Mouse (Mus musculus) kidney, adult 18-20 months (tissue): Measurements from ENCODE around the gene Spred2.
"Not testable (repeated sequence)": the region's sequence is repeated elsewhere in the genome, so short reads cannot be mapped to it uniquely, and the experiment has no call there.

ENCODE experiments used
- DNase-seq: peaks from one replicate; pipeline ENCODE4 v3.0.0; 2021

Gene Spred2

DNA sequence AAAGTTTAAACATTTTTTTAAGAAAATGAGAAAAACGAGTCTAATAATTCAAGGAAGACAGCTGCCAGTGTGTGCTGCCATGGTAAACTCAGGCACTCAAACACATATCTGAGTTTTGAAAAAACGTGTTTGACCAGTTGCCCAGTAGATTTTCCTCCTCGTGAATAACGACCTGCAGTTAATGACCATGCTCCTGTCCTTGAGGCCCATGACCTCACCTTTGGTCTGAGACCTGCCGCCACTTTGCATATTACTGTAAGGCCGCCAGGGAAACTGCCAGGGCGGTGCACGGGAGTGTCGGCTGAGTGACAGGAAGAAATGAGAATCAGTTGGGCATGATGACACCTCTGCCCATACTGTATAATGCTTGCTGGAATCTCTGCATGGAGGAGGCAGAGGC, 103.5 kb downstream of the Spred2 start:
- no peak for DNase-seq

DNA sequence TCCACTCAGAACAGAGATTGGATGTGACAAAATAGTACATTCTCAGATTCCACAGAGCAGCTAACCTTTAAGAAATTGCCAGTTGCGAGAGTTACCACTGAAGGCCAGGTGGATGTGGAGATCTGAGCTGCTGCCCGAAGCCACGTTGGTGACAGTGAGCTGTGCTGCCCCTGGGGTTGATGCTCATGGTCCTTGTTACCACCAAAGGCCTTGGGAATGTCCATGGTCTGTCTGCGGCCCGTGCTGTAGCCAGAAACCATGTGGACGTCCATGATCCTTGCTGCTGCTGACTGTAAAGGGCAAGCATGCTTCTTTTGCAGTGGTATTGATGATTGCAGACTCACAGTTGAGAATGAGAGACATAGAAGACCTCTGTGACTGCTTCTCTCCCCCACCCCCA, 104.2 kb downstream of the Spred2 start:
- DNase-seq = no peak

DNA sequence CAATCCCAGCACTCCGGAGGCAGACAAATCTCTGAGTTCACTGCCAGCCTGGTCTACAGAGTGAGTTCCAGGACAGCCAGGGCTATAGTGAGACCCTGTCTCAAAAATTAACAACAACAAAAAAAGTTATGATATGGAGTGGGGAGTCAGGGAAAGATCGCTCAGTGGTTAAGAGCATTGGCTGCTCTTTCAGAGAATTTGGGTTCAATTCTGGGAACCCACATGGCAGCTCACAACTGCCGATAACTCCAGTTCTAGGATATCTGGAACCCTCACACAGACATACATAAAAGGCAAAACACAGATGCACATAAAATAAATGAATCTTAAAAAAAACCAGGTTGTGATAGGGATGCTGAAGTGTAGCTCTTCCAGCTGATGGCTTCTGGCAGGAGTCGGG, 104.8 kb downstream of the Spred2 start:
- no peak for DNase-seq

DNA sequence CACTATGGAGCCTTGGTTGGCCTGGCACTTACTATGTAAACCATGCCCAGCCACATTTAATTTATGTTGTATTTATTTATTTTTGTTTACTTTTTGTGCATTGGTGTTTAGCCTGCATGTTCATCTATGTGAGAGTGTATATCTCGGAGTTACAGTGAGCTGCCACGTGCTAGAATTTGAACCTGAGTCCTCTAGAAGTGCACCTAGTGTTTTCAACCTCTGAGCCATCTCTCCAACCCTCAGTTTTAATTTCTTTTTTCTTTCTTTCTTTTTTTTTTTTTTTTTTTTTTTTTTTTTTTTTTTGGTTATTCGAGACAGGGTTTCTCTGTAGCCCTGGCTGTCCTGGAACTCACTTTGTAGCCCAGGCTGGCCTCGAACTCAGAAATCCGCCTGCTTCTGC, 106.8 kb downstream of the Spred2 start:
- DNase-seq = not testable (repeated sequence)

DNA sequence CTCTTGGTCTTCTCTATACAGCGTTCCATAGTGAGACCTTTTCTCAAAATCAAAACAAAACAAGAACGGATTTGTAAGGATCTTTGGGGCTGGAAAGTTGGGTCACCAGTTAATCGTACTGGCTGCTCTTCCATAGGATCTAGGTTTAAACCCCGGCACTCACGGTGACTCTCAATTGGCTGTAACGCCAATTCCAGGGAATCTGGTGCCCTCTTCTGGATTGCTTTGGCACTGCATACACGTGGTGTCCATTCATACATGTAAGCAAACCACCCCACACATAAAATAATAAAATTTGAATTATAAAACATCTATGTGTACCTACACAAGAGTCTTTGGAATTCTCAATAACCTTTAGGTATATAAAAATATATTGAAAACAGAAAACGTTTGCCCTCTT, 107.4 kb downstream of the Spred2 start:
- DNase-seq = peak; percentile 50

DNA sequence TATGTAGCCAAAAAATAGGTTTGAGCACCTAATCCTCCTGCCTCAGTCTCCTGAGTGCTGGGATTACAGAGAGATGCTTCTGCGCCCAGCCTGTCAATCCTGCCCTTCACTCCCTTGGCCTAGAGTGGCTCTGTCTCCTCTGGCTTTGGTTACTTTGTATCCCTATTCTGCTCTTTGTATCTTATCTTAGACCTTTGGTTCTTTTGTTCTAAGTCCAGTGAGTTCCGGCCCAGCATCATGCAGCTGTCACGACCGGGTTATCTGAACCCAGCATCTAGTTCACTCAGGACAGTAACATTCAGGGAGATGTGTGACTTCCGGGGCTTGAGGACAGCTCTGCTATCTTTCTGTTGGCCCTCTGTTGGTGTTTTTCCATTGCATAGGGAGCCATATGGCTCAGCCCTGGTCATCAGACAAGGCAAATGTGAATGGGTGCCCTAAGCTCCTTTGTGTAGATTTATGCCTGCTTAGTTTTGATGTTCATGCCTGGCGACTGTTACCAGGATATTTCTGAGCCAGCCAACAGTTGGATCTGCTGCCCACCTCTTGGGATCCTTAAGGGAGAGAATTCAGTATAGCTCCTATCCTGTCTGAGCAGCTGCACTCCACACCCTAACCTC, 109.5 kb downstream of the Spred2 start:
- DNase-seq = no peak

DNA sequence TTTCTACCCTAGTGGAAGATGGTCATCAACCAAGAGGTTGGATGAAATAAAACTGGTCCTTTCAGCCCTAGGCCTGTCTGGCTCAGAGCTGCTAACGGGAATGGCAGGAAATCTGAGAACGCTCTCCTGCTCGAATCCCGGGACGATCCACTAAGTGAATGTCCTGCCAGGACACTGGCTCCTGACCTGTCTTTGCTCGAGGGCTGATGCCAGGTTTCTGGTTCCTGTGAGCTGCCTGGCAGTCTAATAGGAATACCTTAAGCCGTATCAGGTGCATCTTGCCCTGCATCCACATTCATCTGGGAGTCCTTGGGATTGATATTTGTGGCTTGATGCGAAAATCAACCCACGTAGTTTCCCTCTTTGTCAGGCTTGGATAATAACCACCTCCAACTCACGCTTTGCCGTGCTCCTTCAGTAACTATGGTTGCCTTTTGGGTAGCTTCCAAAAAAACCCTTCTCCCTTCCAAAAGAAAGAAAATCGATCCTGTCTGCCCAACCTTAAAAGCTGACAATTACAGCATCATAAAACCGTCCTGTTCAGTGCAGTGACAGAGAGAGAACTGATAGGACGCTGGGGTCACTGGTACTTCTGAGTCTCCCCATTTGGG, 110.3 kb downstream of the Spred2 start:
- no peak for DNase-seq

DNA sequence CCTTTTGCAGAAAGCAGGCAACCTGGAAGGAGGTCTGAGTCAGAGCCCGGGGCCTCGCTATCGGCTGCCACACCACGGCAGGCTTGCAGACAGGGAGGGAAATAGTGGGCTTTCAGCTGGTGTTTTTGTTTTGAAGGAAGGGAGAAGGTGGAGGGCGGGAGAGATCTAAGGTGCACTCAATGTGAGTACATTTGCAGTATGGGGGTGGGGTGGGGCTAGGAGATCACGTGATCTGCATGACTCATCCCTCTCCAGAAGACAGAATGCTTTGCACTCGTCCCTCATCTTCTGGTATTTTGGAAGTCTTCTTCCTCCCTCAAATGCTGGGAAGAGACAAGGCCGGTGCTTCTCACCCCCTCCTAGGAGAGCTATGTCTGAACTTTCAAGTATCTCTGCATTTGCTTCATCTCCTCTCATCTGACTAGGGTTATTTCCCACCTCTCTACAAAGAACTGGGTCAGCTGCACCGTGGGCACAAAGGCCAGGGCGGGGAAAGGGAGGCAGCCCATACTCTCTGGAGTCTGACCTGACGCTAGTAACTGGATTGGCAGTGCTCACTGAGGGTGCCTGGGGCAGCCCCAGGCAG, 111.3 kb downstream of the Spred2 start:
- DNase-seq = no peak

DNA sequence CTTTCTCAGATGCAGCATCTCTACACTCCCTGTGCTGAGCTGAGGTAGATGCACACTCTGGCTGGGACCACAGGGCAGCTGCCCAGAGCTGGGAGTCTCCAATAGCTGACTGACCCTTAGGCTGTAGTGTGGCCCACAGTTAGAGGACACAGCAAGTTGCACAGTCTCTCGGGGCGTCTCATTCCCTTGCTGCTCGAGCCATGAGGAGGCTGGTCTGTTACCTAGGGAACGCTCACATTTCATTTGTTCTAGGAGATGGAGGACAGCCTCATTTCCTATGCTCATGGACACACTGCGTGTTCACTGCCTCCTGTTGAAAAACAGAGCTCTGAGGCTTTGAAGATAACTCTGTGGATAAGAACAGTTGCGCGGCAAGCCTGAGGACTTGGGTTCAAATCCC, 111.8 kb downstream of the Spred2 start:
- DNase-seq = no peak

DNA sequence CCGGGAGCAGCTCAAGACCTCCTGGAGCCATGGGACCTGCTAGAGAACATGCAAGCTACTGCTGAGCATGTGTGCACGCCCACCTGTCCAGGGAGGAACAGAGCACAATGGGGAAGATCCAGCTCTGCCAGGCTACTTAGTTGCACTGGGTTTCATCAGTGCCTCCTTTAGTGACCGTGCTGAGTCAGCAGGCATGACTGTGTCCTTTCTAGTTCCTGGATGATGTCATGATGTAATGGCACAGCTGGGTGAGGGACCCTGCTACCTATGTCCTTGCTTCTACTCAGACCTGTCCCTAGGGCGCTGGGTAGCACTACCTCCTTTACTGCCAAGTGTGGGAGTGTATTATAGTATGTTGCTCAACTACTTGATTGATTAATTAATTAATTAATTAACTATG, 113.6 kb downstream of the Spred2 start:
- no peak for DNase-seq

DNA sequence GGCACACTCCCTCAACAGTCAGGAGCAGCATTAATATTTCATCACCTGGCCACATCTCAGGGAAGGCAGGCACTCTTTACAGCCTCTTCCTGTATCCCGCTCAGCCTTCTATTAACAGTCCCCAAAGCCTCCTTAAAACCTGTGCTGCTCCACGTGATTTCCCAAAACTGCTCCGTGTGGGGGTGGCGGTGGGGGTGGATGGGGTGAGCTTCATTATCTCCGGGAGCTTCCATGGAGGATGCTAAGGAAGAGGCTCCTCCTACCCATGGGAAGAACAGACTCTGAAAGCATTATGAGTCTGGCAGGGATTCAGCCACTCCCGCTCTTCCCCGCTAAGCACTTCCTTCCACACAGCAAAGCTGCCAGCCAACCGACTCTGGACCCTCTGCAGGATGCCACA, 114.5 kb downstream of the Spred2 start:
- DNase-seq = no peak

DNA sequence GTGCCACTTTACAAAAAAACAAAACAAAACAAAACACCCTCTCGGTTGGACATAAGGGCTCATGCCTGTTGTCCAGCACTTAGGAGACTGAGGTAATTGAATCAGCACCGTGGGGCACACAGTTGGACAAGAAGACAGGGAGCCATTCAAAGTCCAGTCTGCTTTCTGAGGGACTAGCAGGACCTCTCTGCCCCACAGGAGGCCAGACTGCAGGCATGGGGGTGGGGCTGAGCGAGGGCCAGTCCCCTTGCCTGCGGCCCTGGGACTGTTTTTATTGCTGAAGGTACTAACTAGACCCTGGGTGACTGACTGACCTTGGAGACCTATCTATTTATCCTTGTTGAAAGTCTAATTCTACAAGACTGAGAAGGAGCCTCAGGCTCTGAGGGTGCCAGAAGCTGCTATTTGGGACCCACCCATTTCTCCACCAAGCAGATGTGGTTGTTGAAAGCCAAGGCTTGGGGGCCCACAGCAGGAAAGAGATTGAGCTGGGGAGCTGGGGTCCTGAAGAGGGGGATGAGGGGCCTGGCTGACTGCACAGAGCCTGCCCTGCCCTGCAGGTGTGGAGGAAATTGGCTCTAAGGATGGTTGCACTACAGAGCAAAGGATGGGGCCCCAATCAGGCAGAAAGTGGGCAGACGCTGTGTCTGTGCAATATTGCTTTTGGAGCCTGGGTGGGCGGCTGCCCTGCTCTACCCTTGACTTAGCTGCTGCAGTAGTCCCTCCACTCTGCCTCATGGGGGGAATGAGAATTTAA, 117.2 kb downstream of the Spred2 start:
- DNase-seq = peak; percentile 19

DNA sequence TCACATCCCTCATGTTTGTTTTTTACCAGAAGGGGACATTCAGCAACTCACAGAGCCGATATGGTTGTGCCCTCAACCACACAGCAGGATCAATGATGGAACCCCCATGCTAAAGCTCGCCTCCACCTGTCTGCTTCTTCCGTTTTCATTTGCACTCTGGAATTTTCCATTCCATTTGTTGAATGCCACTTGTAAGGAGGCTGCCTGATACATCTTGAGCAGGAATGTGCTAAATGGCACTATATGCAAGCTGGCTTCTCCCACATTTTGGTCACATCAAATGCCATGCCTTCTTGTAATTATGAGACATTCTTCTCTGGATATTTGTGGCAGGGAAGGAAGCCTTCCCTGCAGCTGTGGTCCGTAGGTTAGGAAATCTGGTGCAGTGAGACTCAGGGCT, 117.9 kb downstream of the Spred2 start:
- DNase-seq = no peak

DNA sequence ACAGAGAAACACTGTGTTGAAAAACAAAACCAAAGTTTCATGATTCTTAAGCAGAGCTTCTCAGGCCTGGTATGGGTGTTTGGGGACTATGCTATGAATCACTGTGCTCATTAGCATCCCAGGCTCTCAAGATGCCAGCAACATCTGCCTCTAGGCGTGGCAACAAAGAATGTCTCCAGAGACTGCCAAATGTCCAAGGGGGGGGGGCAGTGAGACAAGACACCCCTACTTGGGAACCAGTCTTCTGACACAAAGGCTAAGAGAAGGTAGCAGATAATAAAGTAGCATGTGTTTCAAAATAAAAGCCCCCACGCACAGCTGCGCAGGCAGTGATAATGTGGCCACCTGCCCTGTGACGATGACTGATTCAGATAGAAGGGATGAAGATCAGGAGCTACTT, 119.1 kb downstream of the Spred2 start:
- no peak for DNase-seq

DNA sequence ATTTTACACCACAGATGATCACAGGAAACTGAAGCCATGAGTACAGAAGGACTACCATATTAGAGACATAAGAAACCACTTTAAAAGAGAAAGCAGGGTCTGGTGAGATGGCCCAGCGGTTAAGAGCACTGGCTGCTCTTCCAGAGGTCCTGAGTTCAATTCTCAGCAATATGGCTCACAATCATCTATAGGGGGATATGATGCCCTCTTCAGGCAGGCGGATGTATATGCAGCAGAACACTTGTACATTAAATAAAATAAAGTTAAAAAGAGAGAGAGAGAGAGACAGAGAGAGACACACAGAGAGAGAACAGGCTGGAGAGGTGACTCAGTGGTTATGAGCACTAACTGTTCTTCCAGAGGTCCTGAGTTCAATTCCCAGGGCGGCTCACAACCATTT, 121.4 kb downstream of the Spred2 start:
- no peak for DNase-seq

DNA sequence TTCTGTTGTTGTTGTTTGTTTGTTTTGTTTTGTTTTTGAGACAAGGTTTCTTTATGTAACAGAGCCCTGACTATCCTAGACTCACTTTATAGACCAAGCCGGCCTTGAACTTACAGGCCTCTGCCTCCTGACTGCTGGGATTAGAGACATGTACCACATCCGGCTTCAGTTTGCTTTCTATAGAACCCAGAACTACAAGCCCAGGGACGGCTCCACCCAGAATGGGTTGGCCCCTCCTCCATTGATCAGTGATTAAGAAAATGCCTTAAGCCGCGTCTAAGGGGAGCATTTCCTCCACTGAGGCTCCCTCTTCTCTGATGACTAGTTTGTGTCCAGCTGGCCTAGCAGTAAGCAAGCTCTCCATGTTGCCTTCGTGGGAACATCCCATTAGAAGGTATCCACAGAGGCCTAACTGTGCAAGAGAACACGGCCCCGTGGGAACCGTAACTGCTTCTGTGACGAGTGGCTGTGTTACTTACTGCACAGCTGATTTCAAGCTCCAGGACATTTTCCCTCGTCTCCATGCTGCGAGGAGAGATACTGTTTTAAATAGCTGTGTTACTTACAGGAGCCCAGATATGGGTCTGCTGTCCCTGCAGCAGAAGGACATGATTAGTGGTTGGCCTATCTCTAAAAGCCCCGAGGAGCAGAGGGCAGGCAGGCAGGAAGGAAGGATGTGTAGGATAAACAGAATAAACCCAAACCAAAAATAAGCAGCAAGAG, 128.8 kb downstream of the Spred2 start:
- DNase-seq = no peak

DNA sequence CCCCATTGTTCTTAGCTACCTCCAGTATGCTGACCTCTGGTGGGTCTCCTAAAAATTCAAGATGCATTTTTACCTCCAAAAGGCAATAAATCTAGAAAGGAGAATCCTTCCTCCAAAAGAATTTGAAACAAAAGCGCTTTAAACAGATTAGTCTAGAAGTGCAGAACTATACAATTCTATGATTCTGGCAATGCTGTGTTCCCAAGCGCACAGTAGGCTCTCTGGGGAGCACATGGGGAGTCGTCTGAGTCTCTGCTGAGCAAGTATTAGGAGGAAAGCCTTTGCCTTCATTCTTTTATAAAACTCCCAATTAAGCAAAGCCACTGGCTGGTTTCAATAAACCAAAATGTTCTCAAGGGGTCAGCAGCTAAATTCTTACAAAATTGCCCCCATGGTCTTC, 129.8 kb downstream of the Spred2 start:
- no peak for DNase-seq

DNA sequence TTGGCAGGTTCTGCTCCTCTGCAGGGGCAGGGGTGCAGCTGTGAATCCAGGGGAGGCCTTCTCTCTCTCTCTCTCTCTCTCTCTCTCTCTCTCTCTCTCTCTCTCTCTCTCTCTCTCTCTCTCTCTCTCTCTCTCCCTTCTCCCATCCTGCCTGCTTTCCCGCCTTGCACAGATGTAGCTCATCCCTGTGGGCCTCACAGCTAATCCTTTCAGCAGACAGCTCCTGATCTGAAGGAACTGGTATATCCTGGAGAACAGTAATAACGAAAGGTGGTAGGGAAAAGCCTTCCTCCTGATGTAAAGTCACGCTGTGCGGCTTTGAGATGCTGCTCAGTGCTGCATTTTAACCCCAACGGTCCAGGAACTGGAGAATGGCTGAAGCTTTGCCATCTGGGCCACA, 130.4 kb downstream of the Spred2 start:
- DNase-seq = no peak

DNA sequence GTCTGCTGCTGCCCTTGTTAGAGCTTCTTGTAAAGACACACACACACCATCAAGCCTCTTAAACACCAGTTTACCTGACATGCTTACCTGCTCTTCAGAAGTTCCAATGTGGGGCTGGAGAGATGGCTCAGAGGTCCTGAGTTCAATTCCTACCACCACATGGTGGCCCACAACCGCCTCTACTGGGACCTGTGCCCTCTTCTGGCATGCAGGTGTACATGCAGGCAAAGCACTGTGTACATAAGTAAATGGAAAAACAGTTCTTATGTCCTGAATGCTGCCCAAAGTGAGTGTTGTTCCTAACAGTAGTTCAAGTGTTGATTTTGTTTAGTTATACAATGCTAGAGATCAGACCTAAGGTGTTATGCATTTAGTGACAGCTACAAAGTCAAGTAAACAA, 132.0 kb downstream of the Spred2 start:
- DNase-seq = no peak

DNA sequence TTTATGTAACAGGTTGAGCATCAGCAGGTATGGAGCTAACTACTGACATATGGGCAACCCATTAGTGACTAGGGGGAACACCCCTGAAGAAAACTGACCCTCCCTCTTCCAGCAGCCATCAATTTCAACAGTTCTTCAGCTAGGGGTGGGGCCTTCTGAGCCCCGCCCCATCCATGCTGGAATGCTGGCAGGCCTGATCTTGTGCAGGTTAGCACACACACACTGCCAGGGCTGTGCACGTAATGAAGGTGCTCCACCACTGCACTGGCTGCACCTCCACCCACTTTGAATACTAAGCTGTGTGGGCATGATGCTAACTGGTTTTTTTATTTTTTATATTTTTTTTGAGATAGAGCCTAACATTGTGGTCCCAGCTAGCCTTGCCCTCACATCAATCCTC, 133.3 kb downstream of the Spred2 start:
- DNase-seq = no peak

DNA sequence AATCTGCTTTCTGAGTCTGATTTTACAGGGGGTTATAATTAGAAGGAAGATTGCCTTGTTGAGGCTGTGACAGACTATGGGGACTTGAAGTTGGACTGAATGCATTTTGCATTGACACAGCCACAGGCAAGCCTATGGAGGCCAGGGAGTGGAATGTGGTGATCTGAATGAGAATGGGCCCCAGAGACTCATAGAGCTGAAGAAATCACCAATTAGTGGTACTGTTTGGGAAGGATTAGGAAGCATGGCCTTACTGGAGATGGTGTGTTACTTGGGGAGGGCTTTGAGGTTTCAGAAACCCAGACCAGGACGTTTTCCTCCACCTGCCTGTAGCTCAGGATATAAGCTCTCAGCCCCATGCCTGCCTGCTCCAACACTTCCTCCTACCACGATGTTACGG, 135.6 kb downstream of the Spred2 start:
- DNase-seq = no peak

DNA sequence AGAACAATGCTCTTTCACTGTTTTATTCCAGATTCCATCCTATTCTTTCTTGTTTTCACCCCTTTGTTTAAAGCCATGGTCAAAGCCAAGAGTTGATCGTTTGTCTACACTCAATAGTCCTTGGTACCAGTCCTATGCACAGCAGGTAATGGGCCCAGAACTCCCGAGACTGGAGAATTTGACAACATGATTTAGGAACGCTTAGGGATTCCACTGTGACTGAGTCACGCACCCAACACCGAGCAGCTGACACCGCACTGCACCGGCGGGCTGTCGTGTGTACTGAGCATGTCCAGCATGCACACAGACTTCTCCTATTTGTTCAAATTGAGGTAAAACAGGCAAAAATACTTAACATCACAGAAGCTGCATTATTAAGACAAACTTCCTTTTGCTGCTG, 138.6 kb downstream of the Spred2 start:
- DNase-seq = not testable (repeated sequence)

DNA sequence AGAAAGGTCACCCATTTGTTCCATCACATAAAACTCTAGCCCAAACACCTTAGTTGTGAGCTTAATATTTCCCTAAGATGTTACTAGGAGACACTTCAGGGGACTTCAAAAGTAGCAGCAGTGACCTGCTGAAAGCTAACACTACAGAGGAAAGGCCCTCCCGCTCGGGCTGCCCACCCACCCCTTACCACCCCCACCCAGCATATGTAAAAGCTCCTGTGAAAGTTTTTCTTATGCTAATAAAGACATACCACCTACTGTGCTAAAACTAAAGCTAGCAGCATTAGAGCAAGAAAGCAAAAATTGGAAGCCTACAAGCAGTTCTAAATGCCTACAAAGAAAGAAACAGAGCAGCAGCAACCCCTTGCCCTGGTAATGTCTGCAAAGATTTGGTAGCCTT, 139.9 kb downstream of the Spred2 start:
- not testable (repeated sequence) for DNase-seq

DNA sequence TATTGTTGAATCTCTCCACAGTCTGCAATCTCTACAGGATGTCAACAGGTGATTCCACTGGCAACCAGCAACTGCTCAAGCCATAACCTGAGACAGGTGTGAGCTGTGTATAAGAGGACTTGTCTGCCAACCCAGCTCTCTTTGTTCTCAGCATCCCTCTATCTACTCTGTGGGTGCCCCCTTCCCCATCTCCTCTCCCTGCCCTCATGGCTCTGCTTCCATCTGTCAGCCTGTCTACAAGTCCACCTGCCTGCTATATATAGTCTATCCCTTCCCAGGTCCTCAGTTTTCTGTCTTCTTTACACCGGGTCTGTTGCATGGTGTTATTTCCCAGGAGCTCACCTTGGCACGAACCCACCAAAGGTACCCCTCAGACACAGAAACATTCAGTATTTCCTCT, 140.8 kb downstream of the Spred2 start:
- no peak for DNase-seq
